Mouse (Mus musculus) small intestine, adult 2 months (tissue): ENCODE data around the gene Slc8a1.

Experiments
- CTCF ChIP-seq: fragments of 200-500 bp; IDR thresholded peaks from 2 replicates; pipeline ENCODE4 v1.5.1; 2012; ENCODE audit warnings: low read depth, mild to moderate bottlenecking, control low read depth, inconsistent platforms, low read length, moderate library complexity, mixed read lengths; ENCODE audit not compliant: insufficient replicate concordance, insufficient read length; ENCODE audit errors: extremely low read depth
- POLR2A ChIP-seq: fragments of 200-500 bp; IDR thresholded peaks from 2 replicates; pipeline ENCODE4 v1.6.1; 2012; ENCODE audit warnings: low read depth, mild to moderate bottlenecking, control low read depth, inconsistent platforms, low read length, moderate library complexity

DNA sequence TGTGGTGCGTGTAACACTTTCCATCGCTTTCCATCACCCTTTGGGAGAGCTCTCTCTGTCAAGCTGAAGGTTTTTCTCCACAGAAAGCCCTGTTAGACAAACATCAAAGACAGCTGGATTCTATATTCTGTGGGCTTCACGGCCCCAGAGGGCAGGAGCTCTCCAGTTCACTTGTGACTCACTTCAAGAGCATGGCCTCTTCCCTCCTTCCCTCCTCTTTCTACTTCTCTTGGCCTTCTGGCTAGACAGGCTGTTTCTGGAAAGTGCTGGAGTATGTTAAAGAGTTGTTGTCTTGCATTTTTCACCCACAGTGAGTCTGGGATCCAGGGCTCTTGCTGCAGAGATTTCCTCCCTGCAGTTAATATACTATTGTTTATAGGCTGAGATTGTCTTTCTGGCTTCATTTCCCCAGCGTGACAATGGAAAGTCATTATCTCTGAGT, 132.9 kb downstream of the Slc8a1 start:
- TF ChIP-seq CTCF: no peak
- no peak for TF ChIP-seq POLR2A
